Mouse (Mus musculus) adrenal gland, adult 8-10 months (tissue): ENCODE results near the gene Ensa. TPM values are rescaled to one million over a fixed set of nuclear protein-coding genes. Genes with fewer than 3 reads are reported as not detected.
"Not testable (repeated sequence)": the region's sequence is repeated elsewhere in the genome, so short reads cannot be mapped to it uniquely, and the experiment has no call there.

Source experiments
- DNase-seq: peaks from one replicate; pipeline ENCODE4 v3.0.0; 2022
- total RNA-seq, 4 experiments: library from RNA; stranded (reverse); gene quantifications; 2 replicates each; pipeline ENCODE4 v1.2.4; 2022

The Ensa gene
- total RNA-seq, 4 experiments from 2014 or later: 102 to 141 (median 119) TPM

GRCm38 (mm10) chr3:95645313-95646235 lies 20.8 kb downstream of the Ensa start:
- DNase-seq: no peak

GRCm38 (mm10) chr3:95648016-95648415 lies 23.2 kb downstream of the Ensa start:
- no peak for DNase-seq

GRCm38 (mm10) chr3:95650276-95651032 lies 25.7 kb downstream of the Ensa start:
- DNase-seq: no peak

- no peak for DNase-seq
These were observed 26.2 kb downstream of the Ensa start for GRCm38 (mm10) chr3:95651033-95651373.

- DNase-seq: no peak
These were observed 26.8 kb downstream of the Ensa start for GRCm38 (mm10) chr3:95651391-95652203.

- no peak for DNase-seq
These were observed 27.5 kb downstream of the Ensa start for GRCm38 (mm10) chr3:95652204-95652811.

- no peak for DNase-seq
These were observed 28.1 kb downstream of the Ensa start for GRCm38 (mm10) chr3:95652871-95653270.

- DNase-seq: no peak
These were observed 28.8 kb downstream of the Ensa start for GRCm38 (mm10) chr3:95653473-95654034.

GRCm38 (mm10) chr3:95654371-95654770 lies 29.6 kb downstream of the Ensa start:
- not testable (repeated sequence) for DNase-seq

GRCm38 (mm10) chr3:95655437-95655836 lies 30.6 kb downstream of the Ensa start:
- DNase-seq: no peak

GRCm38 (mm10) chr3:95657108-95657507 lies 32.3 kb downstream of the Ensa start:
- DNase-seq: no peak

GRCm38 (mm10) chr3:95657711-95658110 lies 32.9 kb downstream of the Ensa start:
- DNase-seq: no peak

GRCm38 (mm10) chr3:95658236-95658867 lies 33.6 kb downstream of the Ensa start, which contains the start of gene Mcl1:
Gene Mcl1, plus strand, starts transcription at chr3:95658788.
- DNase-seq: peak; percentile 93

GRCm38 (mm10) chr3:95658868-95659712 lies 34.3 kb downstream of the Ensa start:
- DNase-seq: peak; percentile 74

GRCm38 (mm10) chr3:95659948-95660347 lies 35.2 kb downstream of the Ensa start:
- no peak for DNase-seq

GRCm38 (mm10) chr3:95660788-95661478 lies 36.1 kb downstream of the Ensa start:
- no peak for DNase-seq

GRCm38 (mm10) chr3:95661945-95662715 lies 37.3 kb downstream of the Ensa start:
- DNase-seq: no peak

GRCm38 (mm10) chr3:95662724-95663449 lies 38.1 kb downstream of the Ensa start:
- no peak for DNase-seq
